Mouse (Mus musculus) intestine, postnatal 0 days (tissue): ENCODE data around the gene H2-Ke6. TPM values are rescaled to one million over a fixed set of nuclear protein-coding genes. Genes with fewer than 3 reads are reported as not detected.
"Not testable (repeated sequence)": the region's sequence is repeated elsewhere in the genome, so short reads cannot be mapped to it uniquely, and the experiment has no call there.

Experiments used
- ATAC-seq: fragments of 200-750 bp; cut with Nextera tagmentation; 2 replicates; pipeline ENCODE4 v1.8.0; 2017; ENCODE audit warnings: mild to moderate bottlenecking, moderate TSS enrichment, moderate library complexity
- H3K27ac ChIP-seq: fragments of 300-500 bp; sonication (generic); 2 replicates; pipeline ENCODE4 v1.5.1; 2014; ENCODE audit warnings: mild to moderate bottlenecking, low read depth, low read length, moderate library complexity
- H3K27me3 ChIP-seq: fragments of 300-500 bp; sonication (generic); replicated peaks from 2 replicates; pipeline ENCODE4 v1.6.1; 2014; ENCODE audit warnings: low read length, mixed read lengths; ENCODE audit not compliant: control insufficient read depth, insufficient read depth
- H3K36me3 ChIP-seq: fragments of 300-500 bp; sonication (generic); 2 replicates; pipeline ENCODE4 v1.6.1; 2014; ENCODE audit warnings: mild to moderate bottlenecking, moderate library complexity; ENCODE audit not compliant: control insufficient read depth, insufficient read depth
- H3K4me1 ChIP-seq: fragments of 300-500 bp; sonication (generic); replicated peaks from 2 replicates; pipeline ENCODE4 v1.6.1; 2014; ENCODE audit warnings: antibody characterized with exemption, low read length, mixed read lengths; ENCODE audit not compliant: control insufficient read depth, insufficient read depth
- H3K4me2 ChIP-seq: fragments of 300-500 bp; sonication (generic); replicated peaks from 2 replicates; pipeline ENCODE4 v1.6.1; 2014; ENCODE audit warnings: low read depth, mild to moderate bottlenecking, moderate library complexity
- H3K4me3 ChIP-seq: fragments of 300-500 bp; sonication (generic); 2 replicates; pipeline ENCODE4 v1.5.1; 2014; ENCODE audit warnings: low read depth, low read length
- H3K9ac ChIP-seq: fragments of 300-500 bp; sonication (generic); 2 replicates; pipeline ENCODE4 v1.6.1; 2014; ENCODE audit warnings: mild to moderate bottlenecking, low read depth, low read length
- H3K9me3 ChIP-seq: fragments of 300-500 bp; sonication (generic); 2 replicates; pipeline ENCODE4 v1.6.1; 2016; ENCODE audit warnings: mixed run types; ENCODE audit not compliant: control insufficient read depth
- CTCF ChIP-seq: sonication (generic); IDR thresholded peaks from 2 replicates; pipeline ENCODE4 v1.5.1; 2016; ENCODE audit warnings: low read depth, mild to moderate bottlenecking, control low read depth, antibody characterized with exemption, moderate library complexity
- WGBS: fragments of 180-500 bp; shearing (Covaris S2); extraction: QIAGEN DNeasy Blood & Tissue Kit; methylation state at CpG from one replicate; pipeline ENCODE4 v1.1.7; 2014; 5-methylcytosine and 5-hydroxymethylcytosine counted together
- polyA plus RNA-seq: library from polyadenylated mRNA; unstranded; fragments of >200 nt; fragmentation: Nextera tagmentation; extraction: Ambion mirVana; gene quantifications from 2 replicates; pipeline ENCODE4 v1.2.1, GENCODE M21; 2015

H2-Ke6 gene
- polyA plus RNA-seq, 1 experiment from 2014 or later = 59.8 TPM

DNA sequence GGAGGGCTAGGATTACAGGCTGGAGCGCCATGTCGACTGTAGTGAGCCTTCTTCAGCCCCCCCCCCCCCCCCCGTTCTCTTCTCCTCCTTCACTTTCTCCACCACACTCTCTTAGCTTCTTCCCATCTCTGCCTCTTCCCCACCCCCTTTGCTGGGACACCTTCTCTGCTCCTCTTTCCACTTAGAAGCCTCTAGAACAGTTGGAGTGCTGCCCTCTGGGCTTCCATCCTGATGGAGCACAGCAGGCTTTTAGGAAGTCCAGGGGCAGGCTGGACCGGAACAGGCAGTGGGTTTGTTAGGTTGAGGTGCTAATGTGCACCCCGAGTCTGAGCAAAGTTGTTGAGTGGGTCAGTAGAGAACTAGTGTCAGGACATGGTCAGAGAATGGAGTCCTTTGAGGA is 17.7 kb downstream of the H2-Ke6 start:
- Histone ChIP-seq H3K9ac (no peak overlapping the region), H3K4me1 (no peaks in the 10 kb centered on the region), H3K36me3 (no peaks in the 10 kb centered on the region), H3K4me3 (no peak overlapping the region), H3K27ac (no peak overlapping the region), H3K9me3 (no peaks in the 10 kb centered on the region), H3K27me3 (no peaks in the 10 kb centered on the region), H3K4me2 (no peak overlapping the region)
- WGBS = 65% methylated on average over 5 of the region's 5 CpGs
- no peak for ATAC-seq
- TF ChIP-seq CTCF = no peak

DNA sequence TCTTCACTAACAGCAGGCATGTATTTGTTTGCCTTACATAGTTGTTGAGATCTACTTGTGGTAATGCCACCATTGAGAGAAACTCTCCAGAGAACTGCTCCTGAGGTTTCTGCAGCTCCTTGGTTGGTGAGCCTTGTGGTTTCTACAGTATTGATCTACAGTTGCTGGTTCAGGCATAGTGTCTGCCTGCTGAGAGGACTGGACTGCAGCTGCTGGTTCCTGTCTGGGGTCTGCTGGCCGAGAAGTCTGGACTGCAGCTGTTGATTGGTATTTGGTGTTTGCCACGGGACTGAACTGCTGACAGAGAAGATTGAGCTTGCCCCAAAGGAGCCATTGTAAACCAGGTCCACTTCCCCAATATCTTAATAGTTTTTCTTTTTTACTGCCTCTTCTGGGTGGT is 21.3 kb downstream of the H2-Ke6 start:
- Histone ChIP-seq H3K9ac (no peak overlapping the region), H3K4me1 (no peaks in the 10 kb centered on the region), H3K27me3 (no peaks in the 10 kb centered on the region), H3K36me3 (no peaks in the 10 kb centered on the region), H3K9me3 (no peaks in the 10 kb centered on the region), H3K4me3 (no peak overlapping the region), H3K4me2 (no peak overlapping the region), H3K27ac (no peak overlapping the region)
- 38% methylated on average over 2 of the region's 2 CpGs for WGBS
- TF ChIP-seq CTCF = no peak
- no peak for ATAC-seq

DNA sequence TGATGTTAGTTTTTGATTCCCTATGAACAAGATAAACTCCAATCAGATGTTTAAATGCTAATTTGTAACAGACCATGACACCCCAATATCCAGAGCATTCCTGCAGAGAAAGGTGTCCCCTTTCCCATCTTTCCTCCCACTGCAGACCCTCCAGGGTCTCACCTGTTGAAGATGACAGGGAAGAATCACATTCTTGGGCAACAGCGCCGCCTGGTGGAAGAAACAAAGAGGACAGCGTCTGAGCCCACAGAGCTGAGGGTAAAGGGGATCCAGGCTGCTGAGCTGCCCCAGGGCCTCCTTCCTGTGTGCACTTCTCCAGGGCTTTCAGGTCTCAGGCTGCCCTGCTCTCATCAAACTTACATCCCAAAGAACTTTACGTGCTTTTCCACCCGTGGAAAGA is 24.4 kb downstream of the H2-Ke6 start:
- ATAC-seq = no peak
- 7% methylated on average over 5 of the region's 5 CpGs for WGBS
- H3K36me3 ChIP-seq = no peaks in the 10 kb centered on the region
- H3K4me3 ChIP-seq = no peak overlapping the region
- H3K9ac ChIP-seq = no peak overlapping the region
- no peaks in the 10 kb centered on the region for H3K9me3 ChIP-seq
- no peak overlapping the region for H3K4me2 ChIP-seq
- peak; percentile 84 for TF ChIP-seq CTCF
- H3K27me3 ChIP-seq = no peaks in the 10 kb centered on the region
- H3K27ac ChIP-seq = no peak overlapping the region
- no peaks in the 10 kb centered on the region for H3K4me1 ChIP-seq

DNA sequence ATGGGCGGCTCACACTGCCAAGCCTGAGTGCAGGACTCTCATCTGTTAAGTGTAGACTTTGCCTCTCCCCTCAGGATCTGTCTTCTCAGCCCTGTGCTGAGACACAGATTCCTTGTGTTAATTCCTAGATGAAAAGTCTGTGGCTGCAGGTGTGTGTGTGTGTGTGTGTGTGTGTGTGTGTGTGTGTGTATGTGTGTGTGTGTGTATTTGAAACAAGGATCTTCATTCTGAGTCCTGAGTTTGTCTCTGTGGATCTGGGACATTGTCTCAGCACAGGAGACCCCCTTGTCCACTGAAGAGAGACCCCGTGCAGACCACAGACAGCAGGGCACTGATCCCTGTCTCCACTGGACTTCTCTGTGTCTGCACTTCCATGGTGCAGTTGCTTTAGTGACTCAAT is 27.1 kb downstream of the H2-Ke6 start:
- ATAC-seq, H3K27ac ChIP-seq, H3K4me1 ChIP-seq, H3K9ac ChIP-seq, H3K27me3 ChIP-seq, H3K9me3 ChIP-seq: not testable (repeated sequence)
- Histone ChIP-seq H3K36me3 (peaks cover 12% of the 10 kb centered on the region; the same call in 1 of the 2 replicates), H3K4me2 (peak overlapping the region; percentile 98), H3K4me3 (peak overlapping the region; percentile 75)
- WGBS = 44% methylated on average over 2 of the region's 2 CpGs

DNA sequence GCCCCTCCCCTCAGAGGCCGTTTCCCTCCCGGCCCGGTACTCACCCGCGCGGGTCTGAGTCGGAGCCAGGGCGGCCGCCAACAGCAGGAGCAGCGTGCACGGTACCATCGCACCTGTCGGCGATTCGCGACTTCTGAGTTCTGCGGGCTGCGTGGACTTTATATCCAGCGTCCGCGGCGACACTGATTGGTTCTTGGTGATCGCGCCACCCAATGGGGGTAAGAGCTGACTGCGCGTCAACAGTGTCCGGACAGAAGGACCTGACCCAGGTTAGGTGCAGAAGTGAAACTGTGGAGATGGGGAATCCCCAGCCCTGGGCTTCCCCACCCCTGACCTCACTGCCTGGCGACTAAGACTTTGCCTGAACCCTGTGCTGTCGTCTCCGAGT is 27.7 kb downstream of the H2-Ke6 start, which contains the start of gene H2-K1:
H2-K1 (minus strand) TSS at position 198 of the 388 bp plus-strand sequence.
- WGBS = under 1% methylated on average over 29 of the region's 30 CpGs
- peak within 1 kb of the TSS; percentile 75 for H3K4me3 ChIP-seq
- no peaks in the 10 kb centered on the region for H3K4me1 ChIP-seq
- peak within 1 kb of the TSS; percentile 69 for H3K9ac ChIP-seq
- ATAC-seq = peak; percentile 94
- no peaks in the 10 kb centered on the region for H3K9me3 ChIP-seq
- no peak for TF ChIP-seq CTCF
- H3K27me3 ChIP-seq = no peaks in the 10 kb centered on the region
- peak within 1 kb of the TSS; percentile 98 for H3K4me2 ChIP-seq
- peaks cover 12% of the 10 kb centered on the region; the same call in 1 of the 2 replicates for H3K36me3 ChIP-seq
- peak within 1 kb of the TSS; percentile 90 for H3K27ac ChIP-seq

DNA sequence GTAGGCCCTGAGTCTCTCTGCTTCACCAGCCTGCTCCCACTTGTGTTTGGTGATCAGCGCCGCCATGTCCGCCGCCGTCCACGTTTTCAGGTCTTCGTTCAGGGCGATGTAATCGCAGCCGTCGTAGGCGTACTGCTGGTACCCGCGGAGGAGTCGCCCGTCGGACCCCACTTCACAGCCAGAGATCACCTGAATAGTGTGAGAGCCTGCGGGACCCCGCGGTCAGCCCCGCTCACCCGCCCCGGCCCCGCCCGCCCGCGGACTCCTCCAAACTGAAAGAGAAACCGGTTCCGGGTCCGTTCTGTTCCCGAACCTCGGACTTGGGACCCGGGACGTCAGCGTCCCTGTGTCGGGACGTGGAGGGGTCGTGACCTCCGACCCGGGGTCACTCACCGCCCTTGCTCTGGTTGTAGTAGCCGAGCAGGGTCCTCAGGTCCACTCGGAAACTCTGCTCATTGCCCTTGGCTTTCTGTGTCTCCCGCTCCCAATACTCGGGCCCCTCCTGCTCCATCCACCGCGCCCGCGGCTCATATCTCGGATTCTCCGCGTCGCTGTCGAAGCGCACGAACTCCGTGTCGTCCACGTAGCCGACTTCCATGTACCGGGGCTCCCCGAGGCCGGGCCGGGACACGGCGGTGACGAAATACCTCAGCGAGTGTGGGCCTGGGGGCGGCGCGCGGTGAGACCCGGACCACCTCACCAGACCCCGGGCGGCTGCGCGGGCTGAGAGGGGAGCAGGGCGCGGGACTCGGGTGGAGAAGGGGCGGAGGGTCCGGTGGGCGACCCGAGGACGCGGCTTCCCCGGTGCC is 28.3 kb downstream of the H2-Ke6 start:
- ATAC-seq = peak; percentile 47
- Histone ChIP-seq H3K27me3 (no peaks in the 10 kb centered on the region), H3K9ac (peak overlapping the region; percentile 69), H3K27ac (peak overlapping the region; percentile 90), H3K36me3 (peaks cover 12% of the 10 kb centered on the region; the same call in 1 of the 2 replicates), H3K9me3 (no peaks in the 10 kb centered on the region), H3K4me2 (peak overlapping the region; percentile 98), H3K4me3 (peak overlapping the region; percentile 75), H3K4me1 (no peaks in the 10 kb centered on the region)
- no peak for TF ChIP-seq CTCF
- 3% methylated on average over 87 of the region's 87 CpGs for WGBS

DNA sequence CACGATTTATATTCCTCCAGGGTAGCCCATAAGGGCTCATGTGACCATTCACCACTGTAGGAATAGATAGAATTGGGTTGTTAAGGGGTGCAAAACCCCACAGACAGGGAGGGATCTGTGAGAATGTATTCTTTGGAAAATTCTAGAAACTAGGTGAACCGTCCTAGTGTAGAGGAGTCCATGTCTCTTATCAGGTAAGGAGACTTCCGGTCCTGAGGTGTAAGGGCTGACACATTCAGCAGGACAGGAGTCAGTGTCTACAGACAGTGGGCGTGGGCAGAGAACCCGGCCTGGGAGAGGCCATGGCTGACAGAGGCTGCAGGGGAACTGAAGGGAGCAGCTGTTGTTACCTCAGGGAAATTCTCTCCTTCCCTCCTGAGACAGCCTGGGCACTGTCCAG is 29.2 kb downstream of the H2-Ke6 start:
- not testable (repeated sequence) for H3K27me3 ChIP-seq, H3K27ac ChIP-seq, H3K9ac ChIP-seq, H3K4me1 ChIP-seq, H3K9me3 ChIP-seq, ATAC-seq
- 37% methylated on average over 5 of the region's 5 CpGs for WGBS
- peak overlapping the region; percentile 75; the same call in 1 of the 2 replicates for H3K4me3 ChIP-seq
- H3K36me3 ChIP-seq = peaks cover 12% of the 10 kb centered on the region; the same call in 1 of the 2 replicates
- H3K4me2 ChIP-seq = peak overlapping the region; percentile 98

DNA sequence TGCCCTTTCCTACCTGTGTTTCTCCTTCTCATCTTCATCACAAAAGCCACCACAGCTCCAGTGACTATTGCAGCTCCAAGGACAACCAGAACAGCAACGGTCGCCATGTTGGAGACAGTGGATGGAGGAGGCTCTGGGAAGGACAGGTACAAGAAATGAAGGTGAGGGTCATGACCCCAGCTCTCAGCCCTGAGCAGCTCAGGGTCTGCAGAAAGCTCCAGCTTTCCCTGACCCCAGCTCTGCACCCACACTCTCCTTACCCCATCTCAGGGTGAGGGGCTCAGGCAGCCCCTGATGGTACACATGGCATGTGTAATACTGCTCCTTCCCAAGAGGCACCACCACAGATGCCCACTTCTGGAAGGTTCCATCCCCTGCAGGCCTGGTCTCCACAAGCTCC is 30.8 kb downstream of the H2-Ke6 start:
- not testable (repeated sequence) for ATAC-seq
- 94% methylated on average over 2 of the region's 2 CpGs for WGBS

More for the DNA sequence above, 30.8 kb downstream of the H2-Ke6 start:
- H3K4me2 ChIP-seq, H3K4me1 ChIP-seq, H3K9me3 ChIP-seq, H3K9ac ChIP-seq, H3K27ac ChIP-seq, H3K4me3 ChIP-seq, H3K27me3 ChIP-seq: not testable (repeated sequence)
- peaks cover 12% of the 10 kb centered on the region; the same call in 1 of the 2 replicates for H3K36me3 ChIP-seq
